Mouse (Mus musculus) midbrain, embryonic 16.5 days (tissue): ENCODE measurements around the gene 4930438A08Rik. TPM values are rescaled to one million over a fixed set of nuclear protein-coding genes. Genes with fewer than 3 reads are reported as not detected.

Source experiments
- ATAC-seq: fragments of 200-750 bp; cut with Nextera tagmentation; 2 replicates; pipeline ENCODE4 v1.8.0; 2017; ENCODE audit warnings: moderate TSS enrichment
- H3K27ac ChIP-seq: fragments of 300-500 bp; sonication (generic); 2 replicates; pipeline ENCODE4 v1.5.1; 2014; ENCODE audit warnings: mild to moderate bottlenecking, low read length, mixed read lengths
- H3K27me3 ChIP-seq: fragments of 300-500 bp; sonication (generic); 2 replicates; pipeline ENCODE4 v1.6.1; 2014; ENCODE audit warnings: low read depth, low read length, mixed read lengths; ENCODE audit not compliant: control insufficient read depth, insufficient read depth
- H3K36me3 ChIP-seq: fragments of 300-500 bp; sonication (generic); 2 replicates; pipeline ENCODE4 v1.6.1; 2014; ENCODE audit warnings: mild to moderate bottlenecking, low read length, moderate library complexity, mixed read lengths; ENCODE audit not compliant: control insufficient read depth, insufficient read depth
- H3K4me1 ChIP-seq: fragments of 300-500 bp; sonication (generic); 2 replicates; pipeline ENCODE4 v1.6.1; 2014; ENCODE audit warnings: mild to moderate bottlenecking, low read length, mixed read lengths; ENCODE audit not compliant: control insufficient read depth, insufficient read depth
- H3K4me2 ChIP-seq: fragments of 300-500 bp; sonication (generic); 2 replicates; pipeline ENCODE4 v1.6.1; 2014; ENCODE audit warnings: mild to moderate bottlenecking, low read length, mixed read lengths
- H3K4me3 ChIP-seq: fragments of 300-500 bp; sonication (generic); 2 replicates; pipeline ENCODE4 v1.5.1; 2014; ENCODE audit warnings: low read depth, mild to moderate bottlenecking, low read length, moderate library complexity, mixed read lengths
- H3K9ac ChIP-seq: fragments of 300-500 bp; sonication (generic); 2 replicates; pipeline ENCODE4 v1.6.1; 2014; ENCODE audit warnings: low read depth, low read length, mixed read lengths
- H3K9me3 ChIP-seq: fragments of 300-500 bp; sonication (generic); replicated peaks from 2 replicates; pipeline ENCODE4 v1.6.1; 2014; ENCODE audit warnings: mild to moderate bottlenecking, low read length, mixed read lengths; ENCODE audit not compliant: control insufficient read depth, poor library complexity, severe bottlenecking
- WGBS: fragments of 180-500 bp; shearing (Covaris S2); extraction: QIAGEN DNeasy Blood & Tissue Kit; methylation state at CpG from one replicate; pipeline ENCODE4 v1.1.7; 2014; 5-methylcytosine and 5-hydroxymethylcytosine counted together
- polyA plus RNA-seq: library from polyadenylated mRNA; unstranded; fragments of >200 nt; fragmentation: Nextera tagmentation; extraction: Ambion mirVana; gene quantifications from 2 replicates; pipeline ENCODE4 v1.2.1, GENCODE M21; 2015

4930438A08Rik gene
- polyA plus RNA-seq, 1 experiment from 2014 or later = not detected

DNA sequence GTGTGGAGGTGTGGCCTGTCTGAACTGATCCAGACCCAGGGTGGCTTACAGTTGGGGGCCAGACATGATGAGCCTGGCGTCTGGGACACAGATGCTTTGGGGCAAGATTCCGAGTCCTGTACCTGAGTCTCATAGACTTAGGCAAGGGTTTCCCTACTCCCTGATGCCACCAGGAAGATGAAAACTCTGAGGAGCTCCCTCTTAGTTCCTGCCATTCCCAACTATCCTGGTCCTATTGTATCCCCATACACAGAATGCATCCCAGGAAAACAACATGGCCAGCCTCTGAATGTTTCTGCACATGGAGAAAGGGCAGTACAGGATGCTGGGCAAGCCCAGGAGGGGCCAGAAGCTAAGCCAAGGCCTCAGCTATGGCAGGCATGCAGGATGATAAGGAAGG lies 11.1 kb upstream of the 4930438A08Rik start:
- 65% methylated on average over 2 of the region's 2 CpGs for WGBS
- no peaks in the 10 kb centered on the region for H3K4me1 ChIP-seq

DNA sequence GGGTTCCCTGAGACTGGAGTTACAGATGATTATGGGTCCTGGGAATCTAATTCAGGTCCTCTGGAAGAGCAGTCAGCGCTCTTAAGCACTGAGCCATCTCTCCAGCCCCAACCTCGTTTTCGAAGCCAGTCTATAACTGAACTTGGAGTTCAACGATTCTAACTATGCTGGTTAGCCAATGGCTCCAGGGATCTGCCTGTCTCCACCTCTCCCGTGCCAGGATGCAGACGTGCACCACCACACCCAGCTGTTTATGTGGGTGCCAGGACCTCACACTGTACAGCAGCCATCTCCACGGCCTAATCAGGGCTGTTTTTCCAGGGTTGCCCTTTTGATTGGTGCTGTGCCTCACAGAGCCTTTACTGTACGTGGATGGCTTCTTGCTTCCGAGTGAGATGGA lies 10.1 kb upstream of the 4930438A08Rik start:
- Histone ChIP-seq H3K36me3 (no peaks in the 10 kb centered on the region), H3K27me3 (no peaks in the 10 kb centered on the region), H3K9me3 (no peaks in the 10 kb centered on the region), H3K9ac (no peak overlapping the region), H3K4me3 (no peak overlapping the region), H3K4me2 (no peak overlapping the region), H3K4me1 (no peaks in the 10 kb centered on the region), H3K27ac (no peak overlapping the region)
- no peak for ATAC-seq
- WGBS = 86% methylated on average over 9 of the region's 9 CpGs

More for the DNA sequence above, 11.1 kb upstream of the 4930438A08Rik start:
- Histone ChIP-seq H3K9me3 (no peaks in the 10 kb centered on the region), H3K4me2 (no peak overlapping the region), H3K36me3 (no peaks in the 10 kb centered on the region), H3K27ac (no peak overlapping the region), H3K27me3 (no peaks in the 10 kb centered on the region), H3K4me3 (no peak overlapping the region), H3K9ac (no peak overlapping the region)
- no peak for ATAC-seq

- Histone ChIP-seq H3K27me3 (no peaks in the 10 kb centered on the region), H3K9ac (no peak overlapping the region), H3K4me3 (no peak overlapping the region), H3K27ac (no peak overlapping the region), H3K4me2 (no peak overlapping the region), H3K4me1 (no peaks in the 10 kb centered on the region), H3K9me3 (no peaks in the 10 kb centered on the region), H3K36me3 (no peaks in the 10 kb centered on the region)
- no peak for ATAC-seq
- WGBS = 93% methylated on average over 3 of the region's 3 CpGs
Measured at GRCm38 (mm10) chr11:58268285-58268684, 6.3 kb upstream of the 4930438A08Rik start.

DNA sequence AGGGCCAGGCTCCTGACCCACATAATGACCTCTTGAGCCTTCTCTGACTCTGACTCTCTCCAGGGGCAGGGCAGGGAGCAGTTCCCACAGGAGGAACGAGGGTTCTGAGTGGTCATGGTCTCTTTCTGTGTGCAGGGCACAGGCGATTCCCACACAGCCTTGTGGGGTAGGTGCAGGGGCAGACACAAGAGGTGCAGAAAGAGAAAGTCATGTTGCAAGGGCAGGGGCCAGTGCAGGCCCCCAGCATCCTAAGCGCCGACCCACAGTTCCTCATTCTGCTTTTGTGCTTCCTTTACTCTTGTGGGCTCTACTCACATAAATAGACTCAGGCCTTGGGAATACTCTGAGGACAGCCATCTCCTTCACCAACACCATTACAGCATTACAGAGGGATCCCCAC lies 1.2 kb downstream of the 4930438A08Rik start:
- Histone ChIP-seq H3K27ac (no peak overlapping the region), H3K4me3 (no peak overlapping the region), H3K27me3 (no peaks in the 10 kb centered on the region), H3K4me2 (no peak overlapping the region), H3K36me3 (no peaks in the 10 kb centered on the region), H3K9me3 (no peaks in the 10 kb centered on the region), H3K4me1 (no peaks in the 10 kb centered on the region), H3K9ac (no peak overlapping the region)
- WGBS = 78% methylated on average over 4 of the region's 4 CpGs
- no peak for ATAC-seq

- Histone ChIP-seq H3K4me1 (no peaks in the 10 kb centered on the region), H3K4me3 (no peak overlapping the region), H3K4me2 (no peak overlapping the region), H3K36me3 (no peaks in the 10 kb centered on the region), H3K27ac (no peak overlapping the region), H3K9me3 (no peaks in the 10 kb centered on the region), H3K9ac (no peak overlapping the region), H3K27me3 (no peaks in the 10 kb centered on the region)
- ATAC-seq = no peak
- WGBS = 87% methylated on average over 13 of the region's 13 CpGs
Measured at GRCm38 (mm10) chr11:58281970-58282496, 7.4 kb downstream of the 4930438A08Rik start.

DNA sequence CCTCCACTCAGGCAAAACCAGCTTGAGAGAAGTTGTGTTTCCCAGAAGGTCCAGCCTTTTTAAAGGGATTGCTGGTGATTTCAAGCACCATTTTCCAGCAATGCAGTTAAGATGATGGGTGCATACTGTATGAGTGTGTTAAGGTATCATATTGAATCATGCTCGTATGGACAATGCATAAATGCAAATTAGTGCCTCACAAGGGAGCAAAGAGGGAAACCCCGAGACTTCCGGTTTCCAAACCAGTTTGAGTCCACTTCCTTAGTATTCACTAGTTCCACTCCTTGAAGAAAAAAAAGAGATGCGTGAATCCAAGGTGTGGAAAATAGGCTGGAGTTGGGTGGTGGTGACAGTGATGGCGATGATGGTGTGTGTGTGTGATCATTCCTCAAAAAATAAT lies 7.9 kb downstream of the 4930438A08Rik start:
- no peak overlapping the region for H3K4me2 ChIP-seq
- no peak overlapping the region for H3K4me3 ChIP-seq
- no peaks in the 10 kb centered on the region for H3K9me3 ChIP-seq
- H3K9ac ChIP-seq = no peak overlapping the region
- 93% methylated on average over 5 of the region's 5 CpGs for WGBS
- H3K27me3 ChIP-seq = no peaks in the 10 kb centered on the region
- no peak for ATAC-seq
- H3K27ac ChIP-seq = no peak overlapping the region
- H3K4me1 ChIP-seq = no peaks in the 10 kb centered on the region
- no peaks in the 10 kb centered on the region for H3K36me3 ChIP-seq

- WGBS = 82% methylated on average over 9 of the region's 9 CpGs
- no peaks in the 10 kb centered on the region for H3K4me1 ChIP-seq
- no peak overlapping the region for H3K4me3 ChIP-seq
- H3K27ac ChIP-seq = no peak overlapping the region
- H3K9me3 ChIP-seq = no peaks in the 10 kb centered on the region
- no peak overlapping the region for H3K4me2 ChIP-seq
- no peaks in the 10 kb centered on the region for H3K36me3 ChIP-seq
- no peaks in the 10 kb centered on the region for H3K27me3 ChIP-seq
- ATAC-seq = no peak
- no peak overlapping the region for H3K9ac ChIP-seq
Measured at GRCm38 (mm10) chr11:58289992-58290682, 15.5 kb downstream of the 4930438A08Rik start.

GRCm38 (mm10) chr11:58290812-58291211 lies 16.2 kb downstream of the 4930438A08Rik start:
- H3K36me3 ChIP-seq = no peaks in the 10 kb centered on the region
- ATAC-seq = no peak
- H3K4me3 ChIP-seq = no peak overlapping the region
- H3K9ac ChIP-seq = no peak overlapping the region
- H3K9me3 ChIP-seq = no peaks in the 10 kb centered on the region
- no peak overlapping the region for H3K27ac ChIP-seq
- H3K4me2 ChIP-seq = no peak overlapping the region
- 81% methylated on average over 4 of the region's 4 CpGs for WGBS
- no peaks in the 10 kb centered on the region for H3K4me1 ChIP-seq
- H3K27me3 ChIP-seq = no peaks in the 10 kb centered on the region

DNA sequence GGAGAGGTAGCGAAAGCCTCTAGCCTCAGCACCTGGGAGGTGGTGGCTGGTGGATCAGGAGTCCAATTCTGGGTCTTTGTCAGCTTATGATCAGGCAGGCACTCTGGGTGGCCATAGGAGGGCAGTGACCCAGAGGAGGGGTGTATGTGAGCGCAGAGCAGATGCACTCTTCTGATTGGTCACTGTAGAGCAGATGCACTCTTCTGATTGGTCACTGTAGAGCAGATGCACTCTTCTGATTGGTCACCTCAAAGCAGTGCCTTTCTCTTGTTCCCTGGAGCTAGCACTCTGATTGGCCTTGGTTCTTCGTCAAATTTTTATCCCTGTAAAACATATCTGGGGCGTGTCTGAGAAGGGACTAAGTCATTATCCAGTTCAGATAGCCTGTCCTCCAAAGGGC lies 18.2 kb downstream of the 4930438A08Rik start:
- Histone ChIP-seq H3K36me3 (no peaks in the 10 kb centered on the region), H3K27me3 (no peaks in the 10 kb centered on the region), H3K9ac (no peak overlapping the region), H3K4me2 (no peak overlapping the region), H3K27ac (no peak overlapping the region), H3K9me3 (no peaks in the 10 kb centered on the region), H3K4me1 (no peaks in the 10 kb centered on the region), H3K4me3 (no peak overlapping the region)
- WGBS = 56% methylated on average over 4 of the region's 4 CpGs
- no peak for ATAC-seq
